Mouse (Mus musculus): ENCODE data around the gene Tex9. TPM values are rescaled to one million over a fixed set of nuclear protein-coding genes. Genes with fewer than 3 reads are reported as not detected.

The Tex9 gene
- polyA plus RNA-seq, 1 experiment from 2014 or later = 53.8 TPM

DNA sequence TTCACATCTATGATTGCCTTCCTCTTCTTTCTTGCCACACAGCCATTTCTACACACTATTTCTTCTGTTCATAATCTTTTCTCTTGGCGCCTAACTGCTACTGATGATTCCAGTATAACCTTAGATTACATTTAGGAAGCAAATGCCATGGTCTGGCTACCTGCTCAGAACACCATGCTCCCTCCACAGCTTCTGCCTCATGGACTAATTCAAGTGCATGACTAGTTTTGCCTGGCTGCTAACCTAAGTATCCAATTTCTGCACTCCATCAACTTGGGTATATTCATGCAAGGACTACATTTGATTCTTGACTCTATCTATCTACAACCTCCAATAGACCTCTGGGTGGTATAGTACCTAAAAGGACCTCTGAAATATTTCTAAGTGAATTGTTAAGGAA is 22.2 kb downstream of the Tex9 start:
- peaks cover 3% of the 10 kb centered on the region; the same call in 1 of the 2 replicates for H3K36me3 ChIP-seq (ENCODE audit: control insufficient read depth, insufficient read depth, low read length)
- WGBS = 90% methylated on average over 1 of the region's 1 CpGs
- H3K9me3 ChIP-seq (ENCODE audit: control insufficient read depth, low read length) = no peaks in the 10 kb centered on the region
- H3K9ac ChIP-seq (ENCODE audit: low read length) = no peak overlapping the region
- H3K4me1 ChIP-seq (ENCODE audit: control insufficient read depth, insufficient read depth, low read length) = peaks cover 3% of the 10 kb centered on the region; the same call in 1 of the 2 replicates
- ATAC-seq (ENCODE audit: insufficient number of reproducible peaks, low FRiP score, low TSS enrichment, low read depth) = no peak
- H3K27ac ChIP-seq (replicated peaks; ENCODE audit: low read depth, low read length) = no peak overlapping the region
- no peak overlapping the region for H3K4me2 ChIP-seq (ENCODE audit: low read depth, severe bottlenecking)
- H3K27me3 ChIP-seq (ENCODE audit: control insufficient read depth, insufficient read depth, low read length) = no peaks in the 10 kb centered on the region
- DNase-seq (ENCODE audit: low spot score) = no peak
- H3K4me3 ChIP-seq (ENCODE audit: low read depth, low read length) = no peak overlapping the region

DNA sequence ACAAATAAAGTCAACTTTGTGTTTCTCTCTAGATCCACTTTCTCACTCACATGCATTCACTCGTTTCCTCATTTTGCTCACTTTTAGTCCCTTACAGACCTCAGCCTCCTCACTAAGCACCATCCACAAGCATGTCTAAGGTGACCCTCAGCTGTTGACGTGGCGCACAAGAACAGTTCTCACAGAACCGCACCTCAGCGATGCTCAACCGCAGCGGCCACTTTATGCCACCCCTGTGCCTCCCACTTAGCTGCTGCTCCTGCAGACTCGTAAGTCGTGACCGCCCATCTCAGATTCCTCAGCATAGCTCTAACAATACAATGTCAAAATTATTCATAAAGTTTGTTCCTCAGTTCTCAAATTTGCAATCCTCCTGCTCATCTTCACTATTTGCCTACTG is 23.4 kb downstream of the Tex9 start:
- 92% methylated on average over 10 of the region's 10 CpGs for WGBS
- peaks cover 3% of the 10 kb centered on the region; the same call in 1 of the 2 replicates for H3K36me3 ChIP-seq (ENCODE audit: control insufficient read depth, insufficient read depth, low read length)

DNA sequence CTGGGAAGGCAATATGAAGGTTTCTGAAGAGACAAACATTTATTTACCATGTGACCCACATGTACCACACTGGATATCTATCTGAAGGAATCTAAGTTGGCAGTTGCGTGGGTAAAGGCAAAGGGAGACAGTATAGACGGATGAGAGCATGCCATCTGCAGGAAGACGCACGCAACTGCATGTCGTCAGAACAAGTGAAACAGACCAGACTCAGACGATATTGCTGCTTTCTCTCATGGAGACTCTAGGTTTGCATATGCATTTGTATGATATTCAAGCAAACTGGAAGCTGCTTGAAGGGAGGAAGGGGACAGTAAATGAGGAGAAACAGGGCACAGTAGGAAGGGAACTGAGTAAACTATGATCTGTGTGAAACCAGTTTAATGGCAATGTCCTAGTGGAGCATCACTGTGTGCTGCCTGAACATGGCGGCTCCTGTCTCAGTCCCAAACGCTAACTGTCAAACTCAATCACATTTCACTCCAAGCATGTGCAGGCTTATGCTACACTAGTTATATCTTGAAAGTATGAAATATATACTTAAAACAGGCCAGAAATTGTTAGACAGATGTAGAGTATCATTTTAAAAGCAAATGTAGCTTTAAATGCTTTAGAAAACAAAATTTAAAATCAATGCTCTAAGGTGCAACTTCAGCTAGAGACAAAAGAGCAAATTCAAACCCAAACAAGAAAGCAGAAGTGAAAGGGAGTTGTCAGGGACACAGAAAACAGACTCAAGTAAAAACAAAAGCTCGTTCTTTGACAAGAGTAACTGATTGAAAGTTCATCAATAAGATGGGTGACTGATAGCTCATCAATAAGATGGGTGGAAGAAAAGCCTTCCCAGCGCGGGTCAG is 24.2 kb downstream of the Tex9 start:
- no peaks in the 10 kb centered on the region for H3K9me3 ChIP-seq (ENCODE audit: control insufficient read depth, low read length)
- no peak for DNase-seq (ENCODE audit: low spot score)
- 69% methylated on average over 11 of the region's 11 CpGs for WGBS
- no peak overlapping the region for H3K27ac ChIP-seq (replicated peaks; ENCODE audit: low read depth, low read length)
- no peak for ATAC-seq (ENCODE audit: insufficient number of reproducible peaks, low FRiP score, low TSS enrichment, low read depth)
- no peak overlapping the region for H3K4me2 ChIP-seq (ENCODE audit: low read depth, severe bottlenecking)
- no peaks in the 10 kb centered on the region for H3K4me1 ChIP-seq (ENCODE audit: control insufficient read depth, insufficient read depth, low read length)
- no peak overlapping the region for H3K4me3 ChIP-seq (ENCODE audit: low read depth, low read length)
- peaks cover 3% of the 10 kb centered on the region; the same call in 1 of the 2 replicates for H3K36me3 ChIP-seq (ENCODE audit: control insufficient read depth, insufficient read depth, low read length)
- no peak overlapping the region for H3K9ac ChIP-seq (ENCODE audit: low read length)
- H3K27me3 ChIP-seq (ENCODE audit: control insufficient read depth, insufficient read depth, low read length) = no peaks in the 10 kb centered on the region

More for the DNA sequence above, 23.4 kb downstream of the Tex9 start:
- H3K4me2 ChIP-seq (ENCODE audit: low read depth, severe bottlenecking) = no peak overlapping the region
- no peak overlapping the region for H3K27ac ChIP-seq (replicated peaks; ENCODE audit: low read depth, low read length)
- H3K9ac ChIP-seq (ENCODE audit: low read length) = no peak overlapping the region
- H3K4me3 ChIP-seq (ENCODE audit: low read depth, low read length) = no peak overlapping the region
- DNase-seq (ENCODE audit: low spot score) (no peak), ATAC-seq (ENCODE audit: insufficient number of reproducible peaks, low FRiP score, low TSS enrichment, low read depth) (no peak)
- no peaks in the 10 kb centered on the region for H3K9me3 ChIP-seq (ENCODE audit: control insufficient read depth, low read length)
- no peaks in the 10 kb centered on the region for H3K27me3 ChIP-seq (ENCODE audit: control insufficient read depth, insufficient read depth, low read length)
- no peaks in the 10 kb centered on the region for H3K4me1 ChIP-seq (ENCODE audit: control insufficient read depth, insufficient read depth, low read length)

DNA sequence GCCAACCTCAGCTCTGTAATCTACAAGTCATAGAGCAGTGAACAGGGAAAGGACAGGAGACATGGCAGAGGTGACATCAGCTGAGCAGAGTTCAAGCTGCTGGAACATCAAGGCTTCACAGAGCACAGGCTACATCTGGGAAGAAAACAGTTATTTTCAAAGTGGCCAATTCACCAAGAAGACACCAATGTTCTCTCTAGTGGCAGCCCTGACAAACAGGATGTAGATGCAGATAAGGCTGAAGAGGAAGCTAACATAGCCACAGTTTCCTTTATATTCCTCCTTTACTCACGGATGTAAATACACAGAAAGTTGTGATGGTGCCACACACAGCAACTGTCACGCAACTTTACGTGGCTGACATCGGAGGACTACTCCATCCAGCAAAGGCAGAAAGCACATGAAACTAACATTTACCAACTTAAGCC is 26.2 kb downstream of the Tex9 start:
- ATAC-seq (ENCODE audit: insufficient number of reproducible peaks, low FRiP score, low TSS enrichment, low read depth) = no peak
- DNase-seq (ENCODE audit: low spot score) = no peak
- Histone ChIP-seq H3K4me3 (ENCODE audit: low read depth, low read length) (no peak overlapping the region), H3K36me3 (ENCODE audit: control insufficient read depth, insufficient read depth, low read length) (no peaks in the 10 kb centered on the region), H3K9ac (ENCODE audit: low read length) (no peak overlapping the region), H3K27ac (replicated peaks; ENCODE audit: low read depth, low read length) (no peak overlapping the region), H3K9me3 (ENCODE audit: control insufficient read depth, low read length) (no peaks in the 10 kb centered on the region), H3K4me2 (ENCODE audit: low read depth, severe bottlenecking) (no peak overlapping the region), H3K27me3 (ENCODE audit: control insufficient read depth, insufficient read depth, low read length) (no peaks in the 10 kb centered on the region), H3K4me1 (ENCODE audit: control insufficient read depth, insufficient read depth, low read length) (no peaks in the 10 kb centered on the region)
- 90% methylated on average over 4 of the region's 4 CpGs for WGBS

DNA sequence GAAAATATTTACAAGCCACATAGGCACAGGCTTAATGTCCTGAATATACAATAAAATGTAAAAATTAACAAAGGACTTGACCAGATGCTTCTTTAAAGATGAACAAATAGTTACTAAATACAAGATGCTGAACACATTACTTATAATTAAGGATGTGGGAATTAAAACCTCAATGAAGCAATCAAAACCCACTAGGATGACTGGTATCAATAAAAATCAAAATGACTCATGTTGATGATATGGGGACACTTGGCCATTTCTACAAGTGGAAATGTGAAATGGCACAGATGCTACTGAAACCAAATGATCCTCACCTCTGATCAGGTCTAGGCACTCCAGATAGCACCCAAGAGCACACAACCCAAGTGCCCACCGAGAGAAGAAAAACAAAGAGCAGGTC is 27.2 kb downstream of the Tex9 start:
- Histone ChIP-seq H3K27me3 (ENCODE audit: control insufficient read depth, insufficient read depth, low read length) (no peaks in the 10 kb centered on the region), H3K27ac (replicated peaks; ENCODE audit: low read depth, low read length) (no peak overlapping the region), H3K4me2 (ENCODE audit: low read depth, severe bottlenecking) (no peak overlapping the region), H3K9me3 (ENCODE audit: control insufficient read depth, low read length) (no peaks in the 10 kb centered on the region), H3K4me1 (ENCODE audit: control insufficient read depth, insufficient read depth, low read length) (no peaks in the 10 kb centered on the region), H3K9ac (ENCODE audit: low read length) (no peak overlapping the region), H3K36me3 (ENCODE audit: control insufficient read depth, insufficient read depth, low read length) (no peaks in the 10 kb centered on the region; the same call in 1 of the 2 replicates), H3K4me3 (ENCODE audit: low read depth, low read length) (no peak overlapping the region)
- WGBS = 95% methylated on average over 1 of the region's 1 CpGs
- ATAC-seq (ENCODE audit: insufficient number of reproducible peaks, low FRiP score, low TSS enrichment, low read depth) = no peak
- DNase-seq (ENCODE audit: low spot score) = no peak

DNA sequence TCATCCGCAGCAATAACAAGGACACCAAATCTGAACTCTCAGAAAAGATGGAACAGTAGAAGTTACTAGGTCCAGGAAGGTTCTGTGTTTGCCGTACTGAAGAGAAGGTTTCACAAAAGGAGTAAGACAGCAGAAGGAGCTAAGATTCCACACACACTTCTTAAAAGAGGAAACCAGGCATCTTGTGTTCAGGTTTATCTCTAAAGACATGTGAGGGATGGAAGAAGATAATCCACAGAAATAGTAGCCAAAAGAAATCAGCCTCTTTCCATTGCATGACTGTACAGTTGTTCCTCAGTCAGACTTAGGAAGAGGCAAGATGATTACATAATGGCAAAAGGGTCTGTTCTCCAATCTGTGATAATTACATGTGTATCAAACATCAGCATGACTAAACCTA is 29.6 kb downstream of the Tex9 start:
- ATAC-seq (ENCODE audit: insufficient number of reproducible peaks, low FRiP score, low TSS enrichment, low read depth) (no peak), DNase-seq (ENCODE audit: low spot score) (no peak)
- H3K4me3 ChIP-seq (ENCODE audit: low read depth, low read length) = no peak overlapping the region
- H3K4me1 ChIP-seq (ENCODE audit: control insufficient read depth, insufficient read depth, low read length) = no peaks in the 10 kb centered on the region
- WGBS = 98% methylated on average over 2 of the region's 2 CpGs
- H3K4me2 ChIP-seq (ENCODE audit: low read depth, severe bottlenecking) = no peak overlapping the region
- no peaks in the 10 kb centered on the region for H3K27me3 ChIP-seq (ENCODE audit: control insufficient read depth, insufficient read depth, low read length)
- no peak overlapping the region for H3K27ac ChIP-seq (replicated peaks; ENCODE audit: low read depth, low read length)
- H3K9me3 ChIP-seq (ENCODE audit: control insufficient read depth, low read length) = no peaks in the 10 kb centered on the region
- H3K9ac ChIP-seq (ENCODE audit: low read length) = no peak overlapping the region
- H3K36me3 ChIP-seq (ENCODE audit: control insufficient read depth, insufficient read depth, low read length) = no peaks in the 10 kb centered on the region; the same call in 1 of the 2 replicates

DNA sequence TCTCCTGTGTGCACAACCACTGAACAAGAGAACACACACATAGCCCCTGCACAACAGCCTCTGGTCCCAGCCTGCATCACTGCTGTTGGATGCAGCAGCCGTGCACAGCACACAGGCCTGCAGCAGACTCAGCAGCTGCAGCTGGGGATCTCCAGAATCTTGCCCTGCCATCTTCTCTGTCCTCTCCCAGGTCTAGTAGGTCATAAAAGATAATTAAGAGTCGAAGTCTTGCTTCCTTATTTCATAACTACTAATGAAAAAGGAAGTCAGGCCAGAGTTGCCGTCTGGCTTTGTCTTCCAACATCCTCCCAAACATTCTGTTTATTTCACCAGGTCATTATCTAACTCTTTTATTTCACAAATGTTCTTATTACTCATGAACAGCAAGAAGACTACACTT is 31.2 kb downstream of the Tex9 start:
- 74% methylated on average over 3 of the region's 3 CpGs for WGBS
- no peak for ATAC-seq (ENCODE audit: insufficient number of reproducible peaks, low FRiP score, low TSS enrichment, low read depth)
- peaks cover 4% of the 10 kb centered on the region; the same call in 1 of the 2 replicates for H3K36me3 ChIP-seq (ENCODE audit: control insufficient read depth, insufficient read depth, low read length)
- H3K4me1 ChIP-seq (ENCODE audit: control insufficient read depth, insufficient read depth, low read length) = no peaks in the 10 kb centered on the region
- H3K9ac ChIP-seq (ENCODE audit: low read length) = no peak overlapping the region
- H3K27me3 ChIP-seq (ENCODE audit: control insufficient read depth, insufficient read depth, low read length) = no peaks in the 10 kb centered on the region
- no peaks in the 10 kb centered on the region for H3K9me3 ChIP-seq (ENCODE audit: control insufficient read depth, low read length)
- no peak overlapping the region for H3K4me3 ChIP-seq (ENCODE audit: low read depth, low read length)
- no peak overlapping the region for H3K4me2 ChIP-seq (ENCODE audit: low read depth, severe bottlenecking)
- DNase-seq (ENCODE audit: low spot score) = no peak
- no peak overlapping the region for H3K27ac ChIP-seq (replicated peaks; ENCODE audit: low read depth, low read length)

DNA sequence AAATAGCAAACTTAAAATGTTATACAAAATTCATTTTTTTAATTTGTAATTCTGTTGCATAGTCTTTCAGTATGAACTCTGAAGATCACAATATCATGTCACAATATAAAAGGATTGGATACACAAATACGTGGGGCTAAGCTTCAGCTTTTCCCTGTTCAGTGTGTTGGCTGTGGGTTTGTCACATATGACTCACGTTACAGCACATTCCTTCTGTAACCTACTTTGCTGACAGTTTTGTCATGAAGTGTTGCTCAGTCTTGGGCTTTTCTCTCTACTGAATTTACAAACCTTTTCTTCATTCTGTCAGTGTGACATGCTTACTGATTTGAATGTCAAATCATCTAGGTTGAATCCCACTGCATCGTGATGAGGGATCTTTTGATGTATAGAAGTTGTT is 32.3 kb downstream of the Tex9 start:
- ATAC-seq (ENCODE audit: insufficient number of reproducible peaks, low FRiP score, low TSS enrichment, low read depth) (no peak), DNase-seq (ENCODE audit: low spot score) (no peak)
- H3K27me3 ChIP-seq (ENCODE audit: control insufficient read depth, insufficient read depth, low read length) = no peaks in the 10 kb centered on the region
- WGBS = 91% methylated on average over 3 of the region's 3 CpGs
- no peak overlapping the region for H3K27ac ChIP-seq (replicated peaks; ENCODE audit: low read depth, low read length)
- peaks cover 4% of the 10 kb centered on the region; the same call in 1 of the 2 replicates for H3K36me3 ChIP-seq (ENCODE audit: control insufficient read depth, insufficient read depth, low read length)
- no peaks in the 10 kb centered on the region for H3K4me1 ChIP-seq (ENCODE audit: control insufficient read depth, insufficient read depth, low read length)
- H3K9me3 ChIP-seq (ENCODE audit: control insufficient read depth, low read length) = no peaks in the 10 kb centered on the region
- H3K9ac ChIP-seq (ENCODE audit: low read length) = no peak overlapping the region
- no peak overlapping the region for H3K4me3 ChIP-seq (ENCODE audit: low read depth, low read length)
- H3K4me2 ChIP-seq (ENCODE audit: low read depth, severe bottlenecking) = no peak overlapping the region

Data from limb, embryonic 11.5 days (tissue).